Mouse (Mus musculus) telencephalon, adult 2 months (tissue): ENCODE results near the gene Tcam1.

Experiments used
- DNase-seq: peaks from one replicate; pipeline ENCODE4 v3.0.0-alpha.2; 2011; ENCODE audit warnings: low read depth, low spot score

Gene Tcam1

GRCm38 (mm10) chr11:106273311-106273684, 3.2 kb upstream of the Tcam1 start:
- no peak for DNase-seq

GRCm38 (mm10) chr11:106273811-106274210, 2.7 kb upstream of the Tcam1 start:
- no peak for DNase-seq

- no peak for DNase-seq
Observed at GRCm38 (mm10) chr11:106274374-106274773, 2.1 kb upstream of the Tcam1 start.

GRCm38 (mm10) chr11:106274971-106275411, 1.5 kb upstream of the Tcam1 start:
- no peak for DNase-seq

GRCm38 (mm10) chr11:106282452-106282851, 6.0 kb downstream of the Tcam1 start:
- DNase-seq: no peak

- no peak for DNase-seq
Observed at GRCm38 (mm10) chr11:106283371-106283770, 6.9 kb downstream of the Tcam1 start.

- no peak for DNase-seq
Observed at GRCm38 (mm10) chr11:106284126-106284525, 7.7 kb downstream of the Tcam1 start.

- DNase-seq: no peak
Observed at GRCm38 (mm10) chr11:106286206-106286605, 9.7 kb downstream of the Tcam1 start.

- no peak for DNase-seq
Observed at GRCm38 (mm10) chr11:106286987-106287386, 10.5 kb downstream of the Tcam1 start.

GRCm38 (mm10) chr11:106289369-106289768, 12.9 kb downstream of the Tcam1 start:
- no peak for DNase-seq

- no peak for DNase-seq
Observed at GRCm38 (mm10) chr11:106290376-106290775, 13.9 kb downstream of the Tcam1 start.

GRCm38 (mm10) chr11:106291861-106292260, 15.4 kb downstream of the Tcam1 start:
- no peak for DNase-seq

- no peak for DNase-seq
Observed at GRCm38 (mm10) chr11:106301765-106302164, 25.3 kb downstream of the Tcam1 start, which contains the start of gene Gh. Gh (minus strand) TSS chr11:106301865.

- DNase-seq: peak; percentile 18
Observed at GRCm38 (mm10) chr11:106302634-106303033, 26.2 kb downstream of the Tcam1 start.

GRCm38 (mm10) chr11:106305348-106306064, 29.0 kb downstream of the Tcam1 start:
- no peak for DNase-seq

GRCm38 (mm10) chr11:106306065-106306385, 29.6 kb downstream of the Tcam1 start:
- DNase-seq: no peak

GRCm38 (mm10) chr11:106306758-106307157, 30.3 kb downstream of the Tcam1 start:
- no peak for DNase-seq

- no peak for DNase-seq
Observed at GRCm38 (mm10) chr11:106307432-106307831, 31.0 kb downstream of the Tcam1 start.

GRCm38 (mm10) chr11:106308162-106308561, 31.7 kb downstream of the Tcam1 start:
- no peak for DNase-seq

GRCm38 (mm10) chr11:106310123-106310522, 33.7 kb downstream of the Tcam1 start:
- DNase-seq: no peak

- DNase-seq: no peak
Observed at GRCm38 (mm10) chr11:106313533-106313932, 37.1 kb downstream of the Tcam1 start.

- DNase-seq: no peak
Observed at GRCm38 (mm10) chr11:106314333-106314812, 37.9 kb downstream of the Tcam1 start, which contains the start of gene Cd79b. Cd79b (minus strand) TSS chr11:106314762.

GRCm38 (mm10) chr11:106316416-106316815, 39.9 kb downstream of the Tcam1 start:
- no peak for DNase-seq

- DNase-seq: no peak
Observed at GRCm38 (mm10) chr11:106317801-106318200, 41.3 kb downstream of the Tcam1 start.
